Mouse (Mus musculus): ENCODE results near the gene Grm8.

DNA sequence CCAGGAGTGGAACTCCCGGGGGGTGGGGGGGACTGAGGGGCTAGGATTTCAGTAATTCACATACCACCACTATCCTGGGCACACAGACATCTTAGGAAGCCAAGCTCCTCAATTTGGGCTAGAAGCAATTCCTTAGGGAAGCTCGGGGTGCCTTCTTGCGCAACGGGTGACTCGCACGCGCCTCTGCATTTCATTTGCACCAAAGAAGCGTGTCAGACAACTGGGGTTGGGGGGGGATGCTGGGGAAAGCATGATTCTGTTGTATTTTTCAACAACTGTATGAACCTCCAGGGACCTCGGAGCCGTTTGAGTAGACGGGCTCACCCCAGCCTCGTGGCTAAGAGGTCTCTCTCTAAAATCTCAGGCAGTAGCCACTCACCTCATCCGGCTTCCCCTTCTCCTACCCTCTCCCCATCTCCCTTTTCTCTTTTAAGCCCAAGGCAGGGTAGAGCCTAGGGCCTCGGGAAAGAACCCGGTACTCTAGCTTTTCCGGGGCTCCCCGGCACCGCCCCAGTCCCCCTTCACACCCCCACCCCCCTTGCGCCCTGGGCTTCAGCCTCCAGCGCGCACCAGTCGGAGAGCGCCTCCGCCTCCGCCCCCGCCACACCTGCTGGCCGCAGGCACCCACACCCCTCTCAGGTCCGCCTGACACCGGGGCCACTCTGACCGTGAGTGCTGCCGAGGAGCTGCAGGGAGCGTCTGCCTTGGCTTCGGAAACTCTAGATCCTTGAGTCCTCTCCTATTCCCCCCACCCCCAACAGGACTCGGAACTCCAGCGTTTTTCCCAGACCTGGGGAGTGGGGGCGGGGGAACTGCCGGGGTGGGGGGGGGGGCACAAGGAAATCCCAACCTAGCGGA, 1.5 kb downstream of the Grm8 start:
- TF ChIP-seq CTCF (IDR thresholded peaks at IDR 0.05; ENCODE audit: borderline replicate concordance, insufficient read depth, low read length) (no peak), POLR2A (IDR thresholded peaks at IDR 0.05; ENCODE audit: low read depth, low read length) (no peak)

Measured in embryonic fibroblast, embryonic 13.5 days (primary cell).